Mouse (Mus musculus) kidney, embryonic 15.5 days (tissue): ENCODE data around the gene Gaa. TPM values are rescaled to one million over a fixed set of nuclear protein-coding genes. Genes with fewer than 3 reads are reported as not detected.
A peak's percentile ranks its signal among the peaks of the same experiment; 100 is the strongest.
"Not testable (repeated sequence)": the region's sequence is repeated elsewhere in the genome, so short reads cannot be mapped to it uniquely, and the experiment has no call there.

Source experiments
- ATAC-seq: fragments of 200-750 bp; cut with Nextera tagmentation; replicated peaks from 2 replicates; pipeline ENCODE4 v1.8.0; 2017; ENCODE audit warnings: moderate TSS enrichment; ENCODE audit not compliant: low FRiP score
- H3K27ac ChIP-seq: fragments of 300-500 bp; sonication (generic); 2 replicates; pipeline ENCODE4 v1.5.1; 2015; ENCODE audit warnings: mild to moderate bottlenecking, inconsistent platforms
- H3K27me3 ChIP-seq: fragments of 300-500 bp; sonication (generic); 2 replicates; pipeline ENCODE4 v1.6.1; 2015; ENCODE audit warnings: inconsistent platforms
- H3K36me3 ChIP-seq: fragments of 300-500 bp; sonication (generic); 2 replicates; pipeline ENCODE4 v1.6.1; 2015; ENCODE audit warnings: inconsistent platforms
- H3K4me1 ChIP-seq: fragments of 300-500 bp; sonication (generic); 2 replicates; pipeline ENCODE4 v1.6.1; 2015; ENCODE audit warnings: inconsistent platforms
- H3K4me2 ChIP-seq: fragments of 300-500 bp; sonication (generic); 2 replicates; pipeline ENCODE4 v1.6.1; 2015; ENCODE audit warnings: moderate library complexity, mild to moderate bottlenecking, inconsistent platforms
- H3K4me3 ChIP-seq: fragments of 300-500 bp; sonication (generic); replicated peaks from 2 replicates; pipeline ENCODE4 v1.5.1; 2015; ENCODE audit warnings: mild to moderate bottlenecking, inconsistent platforms
- H3K9ac ChIP-seq: fragments of 300-500 bp; sonication (generic); 2 replicates; pipeline ENCODE4 v1.6.1; 2015; ENCODE audit warnings: mild to moderate bottlenecking, inconsistent platforms
- H3K9me3 ChIP-seq: fragments of 300-500 bp; sonication (generic); replicated peaks from 2 replicates; pipeline ENCODE4 v1.6.1; 2016; ENCODE audit warnings: inconsistent platforms
- WGBS: fragments of 180-500 bp; shearing (Covaris S2); methylation state at CpG from one replicate; pipeline ENCODE4 v1.1.7; 2015; ENCODE audit warnings: mixed read lengths; 5-methylcytosine and 5-hydroxymethylcytosine counted together
- polyA plus RNA-seq: library from polyadenylated mRNA; unstranded; fragments of >200 nt; fragmentation: Nextera tagmentation; extraction: Ambion mirVana; gene quantifications from 2 replicates; pipeline ENCODE4 v1.2.1, GENCODE M21; 2015

Gaa gene
- polyA plus RNA-seq, 1 experiment from 2014 or later: 64.8 TPM

GRCm38 (mm10) chr11:119258572-119259322, 8.9 kb upstream of the Gaa start:
- 52% methylated on average over 23 of the region's 23 CpGs for WGBS
- Histone ChIP-seq H3K9ac (no peak overlapping the region), H3K4me2 (peak overlapping the region; percentile 55), H3K27me3 (no peaks in the 10 kb centered on the region), H3K4me1 (peaks cover 38% of the 10 kb centered on the region), H3K27ac (peak overlapping the region; percentile 29), H3K4me3 (peak overlapping the region; percentile 28), H3K36me3 (no peaks in the 10 kb centered on the region), H3K9me3 (no peaks in the 10 kb centered on the region)
- peak; percentile 83 for ATAC-seq

GRCm38 (mm10) chr11:119259977-119260376, 7.7 kb upstream of the Gaa start:
- WGBS: 87% methylated on average over 8 of the region's 8 CpGs
- H3K9me3 ChIP-seq: no peaks in the 10 kb centered on the region

GRCm38 (mm10) chr11:119264413-119264812, 3.3 kb upstream of the Gaa start:
- WGBS: 91% methylated on average over 13 of the region's 13 CpGs
- no peaks in the 10 kb centered on the region for H3K9me3 ChIP-seq

More at GRCm38 (mm10) chr11:119259977-119260376, 7.7 kb upstream of the Gaa start:
- Histone ChIP-seq H3K4me3 (no peak overlapping the region), H3K27ac (no peak overlapping the region), H3K9ac (no peak overlapping the region), H3K36me3 (no peaks in the 10 kb centered on the region), H3K27me3 (no peaks in the 10 kb centered on the region), H3K4me1 (peaks cover 38% of the 10 kb centered on the region), H3K4me2 (no peak overlapping the region)
- ATAC-seq: no peak

GRCm38 (mm10) chr11:119265811-119266210, 1.9 kb upstream of the Gaa start:
- no peak for ATAC-seq
- Histone ChIP-seq H3K27ac (no peak overlapping the region), H3K4me2 (no peak overlapping the region), H3K36me3 (no peaks in the 10 kb centered on the region), H3K4me1 (peaks cover 13% of the 10 kb centered on the region), H3K9ac (no peak overlapping the region), H3K27me3 (no peaks in the 10 kb centered on the region), H3K4me3 (no peak overlapping the region), H3K9me3 (no peaks in the 10 kb centered on the region)
- 81% methylated on average over 7 of the region's 7 CpGs for WGBS

More at GRCm38 (mm10) chr11:119264413-119264812, 3.3 kb upstream of the Gaa start:
- Histone ChIP-seq H3K36me3 (no peaks in the 10 kb centered on the region), H3K27ac (no peak overlapping the region), H3K4me1 (peaks cover 14% of the 10 kb centered on the region), H3K4me3 (no peak overlapping the region), H3K9ac (no peak overlapping the region), H3K27me3 (no peaks in the 10 kb centered on the region), H3K4me2 (no peak overlapping the region)
- ATAC-seq: no peak

GRCm38 (mm10) chr11:119267241-119267674, 429 bp upstream of the Gaa start:
- H3K4me2 ChIP-seq: peak overlapping the region; percentile 95
- no peaks in the 10 kb centered on the region; the same call in 1 of the 2 replicates for H3K36me3 ChIP-seq
- no peak overlapping the region for H3K9ac ChIP-seq
- 0 out of 2 replicates have a peak overlapping the region, but pooled peaks have one; percentile 23 for H3K27ac ChIP-seq
- H3K4me3 ChIP-seq: no peak overlapping the region
- no peaks in the 10 kb centered on the region for H3K27me3 ChIP-seq
- H3K9me3 ChIP-seq: no peaks in the 10 kb centered on the region
- peak; percentile 42 for ATAC-seq
- WGBS: 53% methylated on average over 6 of the region's 6 CpGs
- H3K4me1 ChIP-seq: peaks cover 13% of the 10 kb centered on the region

GRCm38 (mm10) chr11:119268557-119269195, 989 bp downstream of the Gaa start:
- H3K4me3 ChIP-seq: peak overlapping the region; percentile 70
- no peaks in the 10 kb centered on the region for H3K9me3 ChIP-seq
- 0 out of 2 replicates have a peak overlapping the region, but pooled peaks have one; percentile 63 for H3K27ac ChIP-seq
- H3K27me3 ChIP-seq: no peaks in the 10 kb centered on the region
- H3K4me2 ChIP-seq: peak overlapping the region; percentile 95
- WGBS: 75% methylated on average over 16 of the region's 16 CpGs
- 0 out of 2 replicates have a peak, but pooled peaks have one; percentile 7 for ATAC-seq
- H3K36me3 ChIP-seq: peaks cover 12% of the 10 kb centered on the region
- H3K4me1 ChIP-seq: peaks cover 13% of the 10 kb centered on the region
- H3K9ac ChIP-seq: peak overlapping the region; percentile 68; the same call in 1 of the 2 replicates

GRCm38 (mm10) chr11:119272492-119272891, 4.8 kb downstream of the Gaa start:
- not testable (repeated sequence) for H3K9ac ChIP-seq, H3K4me3 ChIP-seq, H3K9me3 ChIP-seq, ATAC-seq, H3K27ac ChIP-seq, H3K4me2 ChIP-seq, H3K27me3 ChIP-seq, H3K4me1 ChIP-seq
- 58% methylated on average over 3 of the region's 3 CpGs for WGBS
- H3K36me3 ChIP-seq: peaks cover 41% of the 10 kb centered on the region

GRCm38 (mm10) chr11:119273186-119273930, 5.7 kb downstream of the Gaa start:
- no peak for ATAC-seq
- 86% methylated on average over 8 of the region's 8 CpGs for WGBS

GRCm38 (mm10) chr11:119281030-119281429, 13.3 kb downstream of the Gaa start:
- Histone ChIP-seq H3K4me1 (no peaks in the 10 kb centered on the region), H3K36me3 (peaks cover 48% of the 10 kb centered on the region), H3K9me3 (no peaks in the 10 kb centered on the region), H3K27me3 (no peaks in the 10 kb centered on the region), H3K4me3 (no peak overlapping the region), H3K4me2 (no peak overlapping the region), H3K27ac (no peak overlapping the region), H3K9ac (no peak overlapping the region)
- 83% methylated on average over 15 of the region's 15 CpGs for WGBS
- ATAC-seq: no peak

More at GRCm38 (mm10) chr11:119273186-119273930, 5.7 kb downstream of the Gaa start:
- H3K27ac ChIP-seq: no peak overlapping the region
- peaks cover 41% of the 10 kb centered on the region for H3K36me3 ChIP-seq
- no peak overlapping the region for H3K4me3 ChIP-seq
- H3K9ac ChIP-seq: no peak overlapping the region
- H3K4me2 ChIP-seq: no peak overlapping the region
- no peaks in the 10 kb centered on the region for H3K9me3 ChIP-seq
- no peaks in the 10 kb centered on the region for H3K27me3 ChIP-seq
- H3K4me1 ChIP-seq: peaks cover 3% of the 10 kb centered on the region

GRCm38 (mm10) chr11:119285791-119286527, 18.3 kb downstream of the Gaa start:
- H3K9me3 ChIP-seq: no peaks in the 10 kb centered on the region
- H3K27me3 ChIP-seq: no peaks in the 10 kb centered on the region
- H3K9ac ChIP-seq: no peak overlapping the region
- no peak for ATAC-seq
- 49% methylated on average over 9 of the region's 9 CpGs for WGBS
- no peak overlapping the region for H3K27ac ChIP-seq
- H3K4me3 ChIP-seq: no peak overlapping the region
- no peak overlapping the region for H3K4me2 ChIP-seq
- no peaks in the 10 kb centered on the region for H3K4me1 ChIP-seq
- H3K36me3 ChIP-seq: peaks cover 81% of the 10 kb centered on the region

GRCm38 (mm10) chr11:119287207-119287992, 19.7 kb downstream of the Gaa start:
- no peak overlapping the region for H3K27ac ChIP-seq

More at GRCm38 (mm10) chr11:119287207-119287992, 19.7 kb downstream of the Gaa start:
- Histone ChIP-seq H3K27me3 (no peaks in the 10 kb centered on the region), H3K9me3 (no peaks in the 10 kb centered on the region), H3K4me2 (no peak overlapping the region), H3K9ac (no peak overlapping the region), H3K4me3 (no peak overlapping the region), H3K4me1 (no peaks in the 10 kb centered on the region), H3K36me3 (peaks cover 94% of the 10 kb centered on the region)
- 87% methylated on average over 20 of the region's 20 CpGs for WGBS
- no peak for ATAC-seq
